Mouse (Mus musculus): ENCODE measurements around the gene Elfn1.

The Elfn1 gene

DNA sequence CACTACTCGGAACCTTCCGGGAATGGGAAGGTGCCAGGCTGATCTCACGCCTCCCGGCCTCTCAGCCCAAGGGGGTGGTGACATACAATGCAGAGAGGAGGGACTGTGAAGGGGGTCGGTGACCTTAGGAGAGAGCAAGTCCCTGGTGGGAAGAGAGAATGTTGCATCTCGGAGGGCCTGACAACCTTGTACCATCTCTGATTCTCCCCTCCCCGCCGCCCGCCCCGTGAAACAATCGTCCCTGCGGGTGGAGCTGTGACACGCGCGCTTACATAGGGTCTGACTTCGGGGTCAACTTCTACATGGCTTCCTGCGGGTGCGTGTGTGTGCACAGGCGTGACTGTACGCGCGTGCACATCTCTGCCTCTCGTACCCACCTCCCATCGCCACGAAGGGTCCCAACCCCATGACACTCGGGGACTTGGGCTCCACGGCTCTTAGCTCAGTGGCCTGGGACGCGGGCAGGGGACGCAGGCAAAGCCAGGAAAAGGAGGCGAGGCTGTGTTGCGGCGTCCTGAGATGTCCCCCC lies at the start of gene Elfn1:
Gene Elfn1 (plus strand): TSS at position 230 of the 529 bp plus-strand sequence.
- DNase-seq (ENCODE audit: low read depth, low spot score): no peak

DNA sequence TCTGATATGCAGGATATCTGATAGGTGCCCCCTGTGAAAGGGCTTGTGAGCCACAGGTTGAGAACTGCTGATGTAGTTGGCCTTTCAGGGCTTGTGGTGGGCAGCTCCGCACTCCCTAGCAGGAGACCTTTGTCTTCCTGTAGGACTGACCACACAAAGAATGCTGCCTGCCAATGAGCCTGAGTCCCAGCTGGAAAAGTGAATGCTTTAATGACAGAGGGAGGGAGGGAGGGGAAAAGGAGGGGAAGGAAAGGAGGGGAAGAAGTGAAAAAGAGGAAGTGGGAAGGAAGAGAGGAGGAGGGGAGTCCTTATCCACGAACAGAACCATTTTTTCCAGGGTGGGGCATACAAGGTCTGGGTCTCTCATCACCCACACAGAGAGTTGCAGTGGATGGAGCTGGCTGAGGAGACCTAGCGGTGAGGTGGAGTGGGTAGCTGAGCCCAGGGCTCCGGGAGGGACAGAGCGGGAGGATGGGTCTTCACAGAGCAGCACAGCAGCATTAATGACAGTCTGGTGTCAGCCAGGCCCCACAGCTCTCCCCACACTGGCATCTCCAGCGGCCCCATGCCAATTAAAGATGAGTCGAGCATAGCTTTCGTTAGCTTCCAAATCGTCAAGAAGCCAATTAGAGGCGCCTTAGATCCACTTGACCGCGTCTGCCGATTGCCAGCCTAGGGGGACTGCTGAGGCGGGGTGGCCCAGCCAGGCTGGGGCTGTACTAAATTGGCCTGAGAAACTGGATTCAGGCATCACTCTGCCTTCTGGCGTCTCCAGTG lies 47.2 kb upstream of the Elfn1 start:
- no peak for DNase-seq (ENCODE audit: low read depth, low spot score)

GRCm38 (mm10) chr5:139862759-139863158 lies 45.0 kb upstream of the Elfn1 start:
- no peak for DNase-seq (ENCODE audit: low read depth, low spot score)

GRCm38 (mm10) chr5:139870886-139871285 lies 36.9 kb upstream of the Elfn1 start:
- no peak for DNase-seq (ENCODE audit: low read depth, low spot score)

- no peak for DNase-seq (ENCODE audit: low read depth, low spot score)
Observed at GRCm38 (mm10) chr5:139871526-139871925, 36.2 kb upstream of the Elfn1 start.

DNA sequence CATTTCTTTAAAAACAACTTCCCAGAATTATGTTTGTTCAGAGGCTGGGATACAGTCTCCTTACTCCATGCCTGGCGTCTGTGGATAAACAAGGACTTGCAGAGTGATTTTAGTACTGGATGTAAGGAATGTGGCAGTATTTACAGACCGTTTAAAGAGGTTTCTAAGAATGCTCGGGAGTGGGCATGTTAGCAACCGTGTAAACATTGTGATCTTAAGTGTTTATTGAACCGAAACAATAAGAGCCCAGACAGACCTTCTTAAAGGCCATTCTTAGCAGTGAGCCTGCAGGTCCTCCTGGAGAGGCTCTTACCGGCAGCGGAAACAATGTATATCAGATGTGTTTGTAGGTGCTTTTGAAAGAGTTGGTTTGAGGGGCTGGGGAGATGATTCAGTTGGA lies 30.2 kb upstream of the Elfn1 start:
- DNase-seq (ENCODE audit: low read depth, low spot score): no peak

GRCm38 (mm10) chr5:139879694-139880093 lies 28.0 kb upstream of the Elfn1 start:
- DNase-seq (ENCODE audit: low read depth, low spot score): no peak

GRCm38 (mm10) chr5:139881161-139881560 lies 26.6 kb upstream of the Elfn1 start:
- DNase-seq (ENCODE audit: low read depth, low spot score): no peak

DNA sequence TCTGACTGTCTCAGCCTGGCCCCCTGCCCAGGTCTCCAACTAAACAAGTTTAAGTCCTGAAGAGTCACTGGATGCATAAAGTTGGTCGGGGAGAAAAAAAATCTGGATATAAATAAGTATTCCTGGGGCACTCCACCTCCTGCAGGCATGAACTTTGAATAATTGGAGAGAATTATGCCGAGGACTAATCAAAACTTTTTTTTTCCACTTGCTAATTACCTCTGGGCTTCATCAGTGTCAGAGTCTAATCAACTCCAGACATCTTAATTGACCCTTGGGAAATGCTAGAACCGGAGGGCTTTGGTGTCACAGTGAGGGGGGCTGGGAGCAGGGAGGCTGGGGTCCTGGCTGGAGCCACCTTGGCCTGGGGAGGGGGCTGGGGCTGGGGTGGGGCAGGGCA lies 19.1 kb upstream of the Elfn1 start:
- no peak for DNase-seq (ENCODE audit: low read depth, low spot score)

GRCm38 (mm10) chr5:139889370-139889769 lies 18.4 kb upstream of the Elfn1 start:
- no peak for DNase-seq (ENCODE audit: low read depth, low spot score)

DNA sequence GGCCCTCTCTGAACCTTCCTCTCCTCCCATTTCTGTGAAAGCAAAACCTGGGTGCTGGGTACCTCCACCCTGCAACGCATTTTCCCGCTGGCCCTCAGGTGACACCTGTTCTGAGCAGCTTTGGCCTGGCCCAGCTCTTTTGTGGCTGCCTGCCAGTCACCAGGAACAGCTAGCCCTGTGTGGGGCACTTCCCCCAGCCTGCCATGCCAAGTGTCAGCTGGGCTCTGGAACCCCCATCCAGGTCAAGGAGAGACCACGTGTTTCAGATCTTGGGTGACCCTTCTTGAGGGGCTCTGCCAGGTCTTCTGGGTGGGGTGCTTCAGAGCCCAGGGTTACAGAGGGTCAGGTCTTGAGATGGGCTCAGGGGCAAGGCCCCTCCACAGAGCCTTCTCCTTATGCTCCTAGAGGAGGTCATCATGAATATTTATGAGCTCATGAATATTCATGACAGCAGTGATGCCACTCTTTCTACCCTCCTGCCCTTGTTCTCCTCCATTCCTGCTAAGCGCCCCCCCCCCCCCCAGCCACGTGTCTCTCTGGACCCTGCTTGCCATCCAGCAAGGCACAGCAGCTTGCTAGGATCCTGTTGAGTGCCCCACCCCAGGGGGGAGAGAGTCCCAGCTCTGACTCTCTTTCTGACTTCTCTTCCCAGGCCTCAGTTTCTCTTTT lies 15.3 kb upstream of the Elfn1 start:
- no peak for DNase-seq (ENCODE audit: low read depth, low spot score)

- DNase-seq (ENCODE audit: low read depth, low spot score): no peak
Observed at GRCm38 (mm10) chr5:139892995-139893345, 14.8 kb upstream of the Elfn1 start.

- no peak for DNase-seq (ENCODE audit: low read depth, low spot score)
Observed at GRCm38 (mm10) chr5:139894025-139894508, 13.7 kb upstream of the Elfn1 start.

DNA sequence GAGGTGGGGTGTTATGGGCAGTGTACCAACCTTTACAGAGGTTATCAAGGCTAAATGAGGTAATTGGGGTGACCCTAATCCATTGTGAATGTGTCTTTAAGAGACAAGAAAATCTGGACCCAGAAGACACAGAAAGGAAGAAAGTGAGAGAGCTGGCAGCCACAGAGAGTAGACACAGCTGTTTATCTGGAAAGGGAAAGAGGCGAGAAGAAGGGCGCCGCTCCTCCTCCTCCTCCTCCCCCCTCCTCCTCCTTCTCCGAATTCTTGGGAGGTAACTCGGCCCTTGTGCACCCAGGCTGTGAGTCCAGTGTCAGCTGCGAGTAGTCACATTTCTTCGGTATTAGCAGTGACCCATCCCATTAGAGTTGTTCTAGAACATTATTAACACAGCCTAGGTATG lies 8.7 kb upstream of the Elfn1 start:
- DNase-seq (ENCODE audit: low read depth, low spot score): no peak

DNA sequence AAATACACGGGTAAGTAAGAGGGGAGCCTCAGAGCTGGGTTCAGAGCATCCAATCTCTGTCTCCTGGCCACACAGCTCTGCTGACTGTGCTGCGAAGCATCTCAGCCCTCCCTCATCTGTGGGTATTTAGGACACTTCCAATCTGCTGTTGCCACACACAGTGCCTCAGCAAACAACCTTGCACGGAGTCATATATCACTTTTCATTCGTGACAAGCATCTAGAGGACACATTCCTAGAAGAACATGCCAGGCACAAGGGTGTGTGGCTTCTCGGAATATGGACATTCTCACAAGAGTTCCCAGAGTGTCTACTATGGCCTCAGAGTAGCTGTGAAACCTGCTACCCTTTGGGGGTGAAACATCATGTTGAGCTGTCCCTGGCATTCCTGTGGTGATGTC lies 2.6 kb upstream of the Elfn1 start:
- DNase-seq (ENCODE audit: low read depth, low spot score): no peak

- no peak for DNase-seq (ENCODE audit: low read depth, low spot score)
Observed at GRCm38 (mm10) chr5:139906507-139906906, 1.2 kb upstream of the Elfn1 start.

- no peak for DNase-seq (ENCODE audit: low read depth, low spot score)
Observed at GRCm38 (mm10) chr5:139907241-139907640, 502 bp upstream of the Elfn1 start.

GRCm38 (mm10) chr5:139908243-139908810 lies 584 bp downstream of the Elfn1 start:
- no peak for DNase-seq (ENCODE audit: low read depth, low spot score)

DNA sequence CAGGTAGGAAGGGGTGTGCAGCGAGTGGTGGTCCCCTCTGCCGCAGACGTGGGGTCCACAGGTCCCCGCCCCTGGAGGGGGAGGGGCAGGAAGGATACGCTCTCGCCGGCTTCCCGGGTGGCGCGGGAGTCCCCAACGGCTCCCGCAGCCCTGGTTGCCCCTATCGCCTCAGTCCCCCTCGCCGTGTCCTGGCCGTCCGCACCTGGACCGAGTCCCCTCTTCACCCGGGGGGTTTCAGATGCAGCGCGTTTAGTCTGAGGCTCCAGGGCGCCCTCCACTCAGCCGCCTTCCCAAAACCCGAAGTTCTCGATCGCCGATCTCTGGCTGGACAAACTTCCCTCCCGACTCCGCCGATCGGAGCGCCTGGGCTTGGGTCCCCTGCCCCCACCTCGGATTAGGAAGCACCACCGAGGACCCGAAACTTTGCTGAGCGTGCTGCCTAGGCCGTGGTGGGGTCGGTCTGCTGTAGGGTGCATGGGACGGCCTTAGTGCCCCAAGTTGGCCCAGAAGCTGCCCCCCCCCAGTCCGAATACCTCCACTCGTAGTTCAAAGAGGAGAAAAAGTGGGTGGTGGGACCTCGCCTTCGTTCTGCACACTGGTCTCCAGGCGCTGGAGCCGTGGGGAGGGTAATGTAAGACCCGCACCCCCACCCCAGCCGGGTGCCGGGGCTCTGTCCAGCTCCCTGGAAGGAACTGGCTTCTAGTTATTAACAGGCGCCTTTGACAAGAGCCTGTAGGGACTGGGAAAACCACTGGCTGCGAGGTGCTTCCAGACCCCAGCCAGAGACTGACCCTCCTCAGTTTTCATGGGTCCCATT lies 1.3 kb downstream of the Elfn1 start:
- no peak for DNase-seq (ENCODE audit: low read depth, low spot score)

- DNase-seq (ENCODE audit: low read depth, low spot score): no peak
Observed at GRCm38 (mm10) chr5:139909710-139910550, 2.2 kb downstream of the Elfn1 start.

Data from embryo, embryonic 11.5 days (tissue).